Mouse (Mus musculus) neutrophil, adult 5-6 weeks (primary cell): ENCODE data around the gene Scfd1. TPM values are rescaled to one million over a fixed set of nuclear protein-coding genes. Genes with fewer than 3 reads are reported as not detected.

Experiments used
- ATAC-seq: fragments of 151-379, 151-347 bp; 2 replicates; pipeline ENCODE4 v1.8.0; 2017; ENCODE audit warnings: mild to moderate bottlenecking, moderate TSS enrichment; ENCODE audit not compliant: insufficient number of reproducible peaks, poor library complexity, low FRiP score, severe bottlenecking; ENCODE audit errors: extremely low read depth
- total RNA-seq: library from RNA; stranded (forward); fragments of 200-1000 nt; gene quantifications from 2 replicates; pipeline ENCODE4 v1.2.3, GENCODE M21; 2017

Gene Scfd1
- total RNA-seq, 1 experiment from 2014 or later = 83.8 TPM

GRCm38 (mm10) chr12:51493476-51493875 is 116.2 kb downstream of the Scfd1 start:
- no peak for ATAC-seq

- ATAC-seq = no peak
Observed at GRCm38 (mm10) chr12:51494641-51495040, 117.3 kb downstream of the Scfd1 start.

Other genes starting within 250 kb of the Scfd1 start
- 14.5 and 18.5 TPM in 2 replicates for gene G2e3, start 29.4 kb upstream of the Scfd1 start, total RNA-seq
- gene Coch, start 215.8 kb downstream of the Scfd1 start, total RNA-seq = 0.12 TPM in 1 of 2 replicates, not detected in the other